Mouse (Mus musculus) bone marrow, adult 2 months (tissue): ENCODE measurements around the gene Ncstn. TPM values are rescaled to one million over a fixed set of nuclear protein-coding genes. Genes with fewer than 3 reads are reported as not detected.

Experiments
- H3K27ac ChIP-seq: fragments of 200-500 bp; 2 replicates; pipeline ENCODE4 v1.5.1; 2012; ENCODE audit warnings: low read depth, mild to moderate bottlenecking, control low read depth, inconsistent platforms, low read length; ENCODE audit not compliant: control insufficient read depth, poor library complexity, insufficient read depth
- H3K4me1 ChIP-seq: fragments of 200-500 bp; 2 replicates; pipeline ENCODE4 v1.6.1; 2011; ENCODE audit warnings: low read length; ENCODE audit not compliant: control insufficient read depth, insufficient read depth
- H3K4me3 ChIP-seq: fragments of 200-500 bp; replicated peaks from 2 replicates; pipeline ENCODE3; 2011; ENCODE audit warnings: mild to moderate bottlenecking, low read depth, low read length, control low read depth; ENCODE audit not compliant: control insufficient read depth
- CTCF ChIP-seq: fragments of 200-500 bp; IDR thresholded peaks from 2 replicates; pipeline ENCODE4 v1.5.1; 2011; ENCODE audit warnings: low read length, control low read depth; ENCODE audit not compliant: control insufficient read depth, insufficient read depth
- POLR2A ChIP-seq: fragments of 200-500 bp; IDR thresholded peaks from 2 replicates; pipeline ENCODE4 v1.6.1; 2011; ENCODE audit warnings: low read depth, mild to moderate bottlenecking, control low read depth, low read length, borderline replicate concordance; ENCODE audit not compliant: control insufficient read depth
- WGBS: fragments of 180-500 bp; shearing (Covaris S2); methylation state at CpG from one replicate; pipeline ENCODE4 v1.1.7; 2018; 5-methylcytosine and 5-hydroxymethylcytosine counted together
- polyA plus RNA-seq: library from polyadenylated mRNA; stranded (reverse); fragments of >200 nt; gene quantifications from 2 replicates; pipeline ENCODE4 v1.2.4, GENCODE M21; 2011; ENCODE audit warnings: low replicate concordance; ENCODE audit not compliant: missing spikeins, insufficient read depth, insufficient read length

Ncstn gene
- polyA plus RNA-seq, 1 experiment: 47.9 TPM

- H3K4me1 ChIP-seq: no peaks in the 10 kb centered on the region
- H3K4me3 ChIP-seq: no peak overlapping the region
- no peak for TF ChIP-seq CTCF
- no peak for TF ChIP-seq POLR2A
- H3K27ac ChIP-seq: no peak overlapping the region
- 61% methylated on average over 6 of the region's 6 CpGs for WGBS
Measured at GRCm38 (mm10) chr1:172095202-172095601, 12.6 kb upstream of the Ncstn start.

GRCm38 (mm10) chr1:172094295-172094694, 11.7 kb upstream of the Ncstn start:
- no peaks in the 10 kb centered on the region for H3K4me1 ChIP-seq
- no peak overlapping the region for H3K4me3 ChIP-seq
- H3K27ac ChIP-seq: no peak overlapping the region
- no peak for TF ChIP-seq POLR2A
- no peak for TF ChIP-seq CTCF

DNA sequence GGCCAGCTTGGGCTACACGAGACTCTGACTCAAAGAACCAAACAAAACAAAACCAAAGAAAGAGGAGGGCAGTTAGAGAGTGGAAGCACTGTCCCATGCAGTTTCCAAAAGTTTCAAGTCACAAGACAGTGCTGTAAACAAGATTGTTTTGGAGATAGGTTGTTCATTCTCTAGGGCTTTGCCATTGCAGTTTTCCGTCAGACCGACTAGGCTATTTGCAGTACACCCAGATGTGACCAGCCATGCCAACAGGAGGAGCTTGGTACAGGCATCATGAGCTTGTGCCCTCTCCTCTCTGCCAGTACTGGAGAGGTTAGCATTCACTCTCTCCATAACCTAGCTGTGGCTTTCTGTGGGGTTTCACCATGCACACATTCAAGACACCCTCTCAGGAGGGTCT, 10.9 kb upstream of the Ncstn start:
- TF ChIP-seq POLR2A (no peak), CTCF (no peak)
- 86% methylated on average over 3 of the region's 3 CpGs for WGBS
- Histone ChIP-seq H3K4me3 (no peak overlapping the region), H3K27ac (no peak overlapping the region), H3K4me1 (no peaks in the 10 kb centered on the region)

- H3K4me1 ChIP-seq: peaks cover 3% of the 10 kb centered on the region; the same call in 1 of the 2 replicates
- WGBS: 1% methylated on average over 24 of the region's 24 CpGs
- peak overlapping the region; percentile 94 for H3K4me3 ChIP-seq
- no peak for TF ChIP-seq CTCF
- no peak for TF ChIP-seq POLR2A
- peak overlapping the region; percentile 45 for H3K27ac ChIP-seq
Measured at GRCm38 (mm10) chr1:172082899-172083445, 377 bp upstream of the Ncstn start.

DNA sequence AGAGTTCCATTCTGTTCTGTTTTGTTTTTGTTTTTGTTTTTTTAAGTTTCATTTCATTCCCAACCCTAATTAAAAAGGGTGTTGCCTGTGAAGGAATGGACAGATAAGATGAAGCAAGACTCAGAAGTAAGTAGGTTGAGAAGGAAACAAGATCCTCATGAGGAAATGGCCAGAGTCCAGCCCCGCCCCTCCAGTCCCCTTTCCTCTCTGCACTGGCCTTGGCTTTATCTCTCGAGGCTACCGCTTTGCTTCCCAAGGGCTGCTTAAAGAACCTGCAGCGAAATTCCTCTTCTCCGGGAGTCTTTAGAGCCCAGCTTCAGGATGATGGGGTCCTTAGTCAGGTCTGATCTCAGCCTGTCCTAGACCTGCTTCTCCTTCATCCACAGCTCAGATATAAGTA, 4.6 kb downstream of the Ncstn start:
- Histone ChIP-seq H3K4me3 (no peak overlapping the region), H3K4me1 (no peaks in the 10 kb centered on the region), H3K27ac (no peak overlapping the region)
- WGBS: 58% methylated on average over 5 of the region's 5 CpGs
- no peak for TF ChIP-seq POLR2A
- no peak for TF ChIP-seq CTCF

- Histone ChIP-seq H3K27ac (no peak overlapping the region), H3K4me3 (no peak overlapping the region), H3K4me1 (no peaks in the 10 kb centered on the region)
- 97% methylated on average over 7 of the region's 7 CpGs for whole genome bisulfite sequencing
- TF ChIP-seq CTCF (no peak), POLR2A (no peak)
Measured at GRCm38 (mm10) chr1:172072604-172073003, 10.0 kb downstream of the Ncstn start.

DNA sequence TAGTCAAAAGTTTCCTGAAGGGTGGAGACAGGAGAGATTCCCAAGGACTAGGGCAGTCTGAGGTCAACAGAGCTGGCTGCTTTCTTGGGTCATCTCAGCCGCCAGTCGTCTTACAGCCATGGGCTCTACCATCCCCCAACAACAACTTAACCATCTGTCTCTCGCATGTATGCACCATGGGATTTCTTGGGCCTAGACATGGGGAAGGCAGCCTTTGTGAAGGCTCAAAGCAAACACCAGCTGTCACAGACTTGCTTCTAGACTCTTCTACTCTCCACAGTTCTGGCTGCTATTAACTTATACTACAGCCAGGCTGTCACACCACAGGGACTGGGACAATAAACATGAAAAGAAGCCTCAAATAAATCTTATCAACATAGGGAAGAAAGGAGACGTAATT, 11.0 kb downstream of the Ncstn start:
- Histone ChIP-seq H3K4me1 (no peaks in the 10 kb centered on the region), H3K4me3 (no peak overlapping the region), H3K27ac (no peak overlapping the region)
- no peak for TF ChIP-seq CTCF
- TF ChIP-seq POLR2A: no peak
- WGBS: 80% methylated on average over 4 of the region's 4 CpGs

- H3K4me1 ChIP-seq: no peaks in the 10 kb centered on the region
- TF ChIP-seq CTCF: no peak
- H3K4me3 ChIP-seq: no peak overlapping the region
- 91% methylated on average over 6 of the region's 6 CpGs for WGBS
- H3K27ac ChIP-seq: no peak overlapping the region
Measured at GRCm38 (mm10) chr1:172070227-172070626, 12.4 kb downstream of the Ncstn start.

GRCm38 (mm10) chr1:172064613-172065141, 17.9 kb downstream of the Ncstn start:
- Histone ChIP-seq H3K4me3 (no peak overlapping the region), H3K4me1 (no peaks in the 10 kb centered on the region), H3K27ac (no peak overlapping the region)
- WGBS: 87% methylated on average over 13 of the region's 13 CpGs
- no peak for TF ChIP-seq CTCF
- TF ChIP-seq POLR2A: no peak
